Mouse (Mus musculus) cerebellum, adult 11-12 months (tissue): Measurements from ENCODE around the gene Pold4.

Source experiments
- DNase-seq: peaks from one replicate; pipeline ENCODE4 v3.0.0; 2022

The Pold4 gene

GRCm38 (mm10) chr19:4204889-4205288, 26.8 kb upstream of the Pold4 start:
- DNase-seq, result no peak

GRCm38 (mm10) chr19:4206971-4207370, 24.7 kb upstream of the Pold4 start:
- DNase-seq, result peak; percentile 67

- DNase-seq, result no peak
These were observed 23.1 kb upstream of the Pold4 start for GRCm38 (mm10) chr19:4208563-4208962.

- no peak for DNase-seq
These were observed 19.7 kb upstream of the Pold4 start for GRCm38 (mm10) chr19:4211891-4212588.

GRCm38 (mm10) chr19:4213524-4213974, 18.1 kb upstream of the Pold4 start:
- no peak for DNase-seq

- DNase-seq, result no peak
These were observed 17.5 kb upstream of the Pold4 start, which contains the start of the genes Clcf1 and AC109138.7 for GRCm38 (mm10) chr19:4214071-4214770. Gene Clcf1, plus strand, starts transcription at chr19:4214238. Gene AC109138.7, plus strand, starts transcription at chr19:4214357.

- no peak for DNase-seq
These were observed 16.8 kb upstream of the Pold4 start for GRCm38 (mm10) chr19:4214771-4215450.

GRCm38 (mm10) chr19:4215451-4215840, 16.3 kb upstream of the Pold4 start:
- DNase-seq, result no peak

GRCm38 (mm10) chr19:4216041-4216685, 15.5 kb upstream of the Pold4 start:
- no peak for DNase-seq

- no peak for DNase-seq
These were observed 14.6 kb upstream of the Pold4 start for GRCm38 (mm10) chr19:4217140-4217539.

- no peak for DNase-seq
These were observed 13.8 kb upstream of the Pold4 start for GRCm38 (mm10) chr19:4217855-4218254.

- no peak for DNase-seq
These were observed 13.4 kb upstream of the Pold4 start for GRCm38 (mm10) chr19:4218293-4218692.

- DNase-seq, result no peak
These were observed 12.9 kb upstream of the Pold4 start for GRCm38 (mm10) chr19:4218784-4219183.

GRCm38 (mm10) chr19:4219943-4220342, 11.8 kb upstream of the Pold4 start:
- DNase-seq, result no peak

GRCm38 (mm10) chr19:4220416-4220815, 11.3 kb upstream of the Pold4 start:
- no peak for DNase-seq

GRCm38 (mm10) chr19:4220957-4221743, 10.5 kb upstream of the Pold4 start:
- DNase-seq, result no peak

- no peak for DNase-seq
These were observed 9.5 kb upstream of the Pold4 start for GRCm38 (mm10) chr19:4222165-4222564.

GRCm38 (mm10) chr19:4226779-4227178, 4.9 kb upstream of the Pold4 start:
- no peak for DNase-seq

GRCm38 (mm10) chr19:4227446-4227845, 4.3 kb upstream of the Pold4 start:
- DNase-seq, result no peak

GRCm38 (mm10) chr19:4227894-4228678, 3.6 kb upstream of the Pold4 start:
- peak; percentile 65 for DNase-seq

- DNase-seq, result no peak
These were observed 2.8 kb upstream of the Pold4 start for GRCm38 (mm10) chr19:4228891-4229290.
